Mouse (Mus musculus): ENCODE data around the gene Efhd1.

DNA sequence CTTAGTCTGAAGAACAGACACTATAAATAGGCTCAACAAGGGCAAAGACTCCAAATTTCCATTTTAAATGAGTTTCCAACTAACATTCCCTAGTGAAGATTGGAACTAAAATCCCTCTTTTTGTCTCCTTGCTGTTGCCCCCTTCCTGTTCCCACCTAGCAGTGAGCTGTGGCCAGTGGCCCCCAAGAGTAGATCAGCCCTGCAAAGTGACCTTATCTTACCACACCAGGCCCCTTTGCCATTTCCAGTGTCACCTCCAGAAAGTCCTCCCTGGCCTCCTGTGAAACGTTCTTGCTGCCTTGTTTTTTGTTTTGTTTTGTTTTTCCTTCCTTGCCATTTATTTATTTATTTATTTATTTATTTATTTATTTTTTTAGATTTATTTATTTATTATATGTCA is 18.7 kb upstream of the Efhd1 start:
- TF ChIP-seq TAL1 (conservative IDR thresholded peaks at IDR 0.05; ENCODE audit: low read depth, low read length) (no peak), CTCF (IDR thresholded peaks at IDR 0.05; ENCODE audit: low read depth, low read length) (no peak), GATA2 (IDR thresholded peaks at IDR 0.05; ENCODE audit: borderline replicate concordance, low read depth, low read length) (no peak), GATA1 (IDR thresholded peaks at IDR 0.05; ENCODE audit: borderline replicate concordance, low read length) (no peak), POLR2AphosphoS5 (IDR thresholded peaks at IDR 0.05; ENCODE audit: insufficient replicate concordance, low read depth, low read length) (no peak)

Data from G1E (cell line).